Comparison of ENCODE assay signal across 26 mouse cellular contexts in genomic region chr8:72289051-72289450, GRCm38 (mm10).
"Had no signal": no experiment of that assay in that cellular context is flagged by ENCODE, and none has a peak within 500 bp of the region (broad histone marks: within the 10 kb centered on the region; RNA-seq: fewer than 3 reads in every experiment).

No protein-coding gene starts in this region.

- H3K9ac ChIP-seq: heart, embryonic 13.5 days; heart, embryonic 15.5 days; hindbrain, embryonic 12.5 days; hindbrain, embryonic 14.5 days; intestine, embryonic 15.5 days; limb, embryonic 13.5 days; liver, embryonic 12.5 days; liver, embryonic 14.5 days had no signal

- H3K36me3 ChIP-seq: heart, embryonic 13.5 days; heart, embryonic 15.5 days; hindbrain, embryonic 10.5 days; hindbrain, embryonic 12.5 days; intestine, embryonic 15.5 days; limb, embryonic 13.5 days; liver, embryonic 12.5 days had no signal

- H3K4me3 ChIP-seq: heart, adult 2 months; heart, embryonic 13.5 days; heart, embryonic 15.5 days; hindbrain, embryonic 10.5 days; hindbrain, embryonic 12.5 days; intestine, embryonic 15.5 days; layer of hippocampus, adult 2 months; left cerebral cortex, adult 2 months; limb, embryonic 13.5 days; liver, embryonic 12.5 days had no signal

- H3K4me2 ChIP-seq: heart, embryonic 11.5 days; heart, embryonic 13.5 days; heart, embryonic 15.5 days; hindbrain, embryonic 12.5 days; hindbrain, embryonic 14.5 days; intestine, embryonic 15.5 days; limb, embryonic 13.5 days; liver, embryonic 12.5 days had no signal

- H3K9me3 ChIP-seq: heart, embryonic 15.5 days; hindbrain, embryonic 10.5 days; hindbrain, embryonic 12.5 days; intestine, embryonic 15.5 days; limb, embryonic 13.5 days; liver, embryonic 12.5 days had no signal

- H3K27ac ChIP-seq: heart, adult 2 months; heart, embryonic 13.5 days; heart, embryonic 15.5 days; hindbrain, embryonic 10.5 days; hindbrain, embryonic 12.5 days; hindbrain, embryonic 14.5 days; intestine, embryonic 15.5 days; layer of hippocampus, adult 2 months; left cerebral cortex, adult 2 months; liver, embryonic 12.5 days; liver, embryonic 14.5 days had no signal

- DNase-seq: gastrocnemius, postnatal 14 days; gastrocnemius, postnatal 36 days; heart, adult 11 months; heart, adult 2 months; heart, postnatal 14 days; heart, postnatal 4 days; kidney, adult 18-20 months; kidney, adult 8-10 months; kidney, postnatal 10 days; kidney, postnatal 25 days; kidney, postnatal 4 days had no signal

- H3K27me3 ChIP-seq: heart, embryonic 13.5 days; heart, embryonic 15.5 days; intestine, embryonic 15.5 days; liver, embryonic 12.5 days had no signal

- ATAC-seq: hindbrain, embryonic 16.5 days; inflammation-experienced regulatory T-cells, adult 6 months; intestine, embryonic 15.5 days; intestine, postnatal 0 days; liver, embryonic 12.5 days had no signal

- H3K4me1 ChIP-seq: hindbrain, embryonic 10.5 days; hindbrain, embryonic 12.5 days; intestine, embryonic 15.5 days had no signal
